Mouse (Mus musculus) B cell, adult 67 days (primary cell): Measurements from ENCODE around the gene Pdcl2. TPM values are rescaled to one million over a fixed set of nuclear protein-coding genes. Genes with fewer than 3 reads are reported as not detected.

Source experiments
- total RNA-seq, 2 experiments: library from RNA; stranded (reverse); gene quantifications; 4 replicates each; pipeline ENCODE4 v1.2.4; 2023

Pdcl2 gene
- total RNA-seq, result not detected

DNA sequence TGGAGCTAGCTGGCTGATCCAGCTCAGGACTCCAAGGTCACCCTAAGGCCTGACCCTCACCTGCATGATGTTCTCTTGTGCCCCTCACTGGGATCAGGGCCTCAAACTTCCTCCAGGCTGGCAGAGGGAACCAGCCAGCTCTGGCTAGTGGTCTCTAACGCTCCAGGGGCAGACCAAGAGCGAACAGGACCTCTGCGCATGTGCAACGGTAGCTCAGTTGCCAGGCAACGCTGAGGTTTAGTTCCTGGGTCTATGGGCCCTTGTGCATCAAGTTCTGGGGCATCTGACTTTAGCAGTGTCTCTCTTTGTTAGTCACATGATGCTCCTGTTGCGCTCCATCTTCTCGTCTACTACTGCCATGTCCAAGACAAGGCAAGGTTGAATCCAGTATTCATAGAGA is at the start of gene Pdcl2:
Pdcl2 (minus strand) TSS at position 204 of the 400 bp plus-strand sequence.

DNA sequence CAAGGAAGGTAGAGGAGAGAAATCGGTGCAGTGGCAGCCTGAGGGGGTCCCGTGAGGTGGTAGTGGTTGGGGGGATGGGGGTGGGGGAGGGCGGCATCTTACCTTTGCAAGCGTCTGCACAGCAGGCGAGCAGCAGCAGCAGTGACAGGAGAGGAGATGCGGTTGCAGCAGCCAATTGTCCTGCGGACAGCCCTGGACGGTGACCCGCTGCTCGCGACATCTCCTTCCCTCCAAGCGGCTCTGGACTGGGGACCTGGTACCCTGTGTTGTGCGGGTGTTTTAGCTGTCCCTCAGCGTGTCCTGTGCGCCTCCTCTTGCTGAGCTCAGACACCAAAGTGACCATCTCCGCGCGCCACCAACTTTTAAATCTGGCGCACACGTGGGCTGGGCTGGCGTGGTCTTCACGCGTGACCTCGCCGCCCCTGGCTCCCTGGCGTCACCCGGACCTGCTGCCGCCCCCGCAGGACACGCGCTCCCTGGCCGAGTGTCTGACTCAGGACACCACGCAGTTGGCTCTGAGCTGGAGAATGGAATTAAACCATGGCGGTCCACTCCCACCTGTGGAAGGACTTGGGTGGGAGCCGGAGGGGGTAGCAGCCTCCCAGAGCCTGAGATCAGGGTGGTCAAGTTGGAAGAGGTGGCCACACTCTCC is 32.6 kb upstream of the Pdcl2 start, which contains the start of gene Nmu:
Nmu (minus strand) TSS at position 336 of the 652 bp plus-strand sequence.

DNA sequence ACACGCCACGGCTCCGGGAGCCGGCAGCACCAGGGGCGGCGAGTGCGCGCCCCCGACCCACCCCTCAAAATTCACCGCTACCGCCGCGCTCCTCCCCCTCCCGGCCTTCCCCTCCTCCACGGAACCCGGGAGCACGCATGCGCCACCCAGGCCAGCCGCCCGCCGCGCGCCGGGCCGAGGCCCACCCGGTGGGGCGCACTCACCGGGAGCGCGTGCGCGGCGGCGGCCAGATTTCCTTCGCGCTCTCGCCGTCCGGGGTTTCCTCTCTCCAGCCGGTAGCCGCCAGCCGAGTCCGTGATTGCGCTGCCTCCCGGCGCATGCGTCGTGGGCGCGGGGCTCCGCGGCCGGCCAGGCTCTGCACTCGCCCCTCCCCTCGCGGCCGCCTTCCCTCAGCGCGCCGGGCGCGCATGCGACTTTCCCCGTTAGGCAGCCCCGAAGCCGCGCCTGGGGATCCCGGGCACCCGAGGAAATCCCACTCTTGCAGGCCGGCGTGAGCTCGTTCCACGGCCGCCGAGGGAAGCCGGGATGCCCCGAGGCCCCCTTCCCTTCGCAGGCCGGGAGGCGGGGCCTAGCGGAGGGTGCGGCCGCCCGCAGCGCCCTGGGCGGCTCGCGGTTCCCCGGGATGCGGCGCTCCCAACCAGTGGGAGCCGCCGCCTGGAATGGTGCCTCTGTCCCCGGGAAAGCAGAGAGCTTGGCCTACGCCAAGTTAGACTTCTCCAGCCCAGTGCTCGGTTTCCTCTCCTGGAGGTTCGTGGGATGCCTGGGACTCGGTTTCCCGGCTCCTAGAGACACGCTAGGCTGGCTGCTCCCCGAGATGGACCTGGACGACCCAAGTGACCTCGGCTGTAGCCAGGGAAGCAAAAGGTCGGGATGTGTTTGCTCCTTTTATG is 26.3 kb downstream of the Pdcl2 start, which contains the start of gene Clock:
Clock (minus strand) TSS at position 341 of the 890 bp plus-strand sequence.

Other genes starting within 250 kb of the Pdcl2 start
- gene Srd5a3, start 190.9 kb downstream of the Pdcl2 start, total RNA-seq, result 10 to 100 TPM; 44.7 to 48.5 TPM
- 10 to 100 TPM; 33.5 to 36.9 TPM for gene Tmem165, start 147.3 kb downstream of the Pdcl2 start, total RNA-seq
- gene Clock, start 26.4 kb downstream of the Pdcl2 start, total RNA-seq, result 10 to 100 TPM; 26.8 to 28.2 TPM
- not detected for gene Nmu, start 32.6 kb upstream of the Pdcl2 start, total RNA-seq
- not detected for gene Gm7271, start 152.9 kb upstream of the Pdcl2 start, total RNA-seq
- gene Exoc1, start 198.2 kb upstream of the Pdcl2 start, total RNA-seq, result 10 to 100 TPM; 56.8 to 69.3 TPM